Mouse (Mus musculus) heart, postnatal 14 days (tissue): ENCODE measurements around the gene Ift22. TPM values are rescaled to one million over a fixed set of nuclear protein-coding genes. Genes with fewer than 3 reads are reported as not detected.
"Not testable (repeated sequence)": the region's sequence is repeated elsewhere in the genome, so short reads cannot be mapped to it uniquely, and the experiment has no call there.

Experiments
- DNase-seq, 2 experiments: peaks; one replicate each; pipeline ENCODE4 v3.0.0; 2021 to 2022
- intact Hi-C: fragments of 180-260 bp; cut with DNase I; formaldehyde crosslinking; loops from one replicate; pipeline ENCODE4 v1.15.1; 2025
- total RNA-seq, 2 experiments: library from RNA; stranded (reverse); gene quantifications; 2 replicates each; pipeline ENCODE4 v1.2.3; 2021

The Ift22 gene
- total RNA-seq, 2 experiments from 2014 or later: 10.7 to 12.0 TPM

- intact Hi-C loops: no loop called here
- no peak for DNase-seq
These were observed 34.8 kb downstream of the Ift22 start for GRCm38 (mm10) chr5:136942781-136943180.

GRCm38 (mm10) chr5:136943382-136943781, 35.4 kb downstream of the Ift22 start:
- no peak for DNase-seq
- intact Hi-C loops: no loop called here

- no peak for DNase-seq
- intact Hi-C loops: no loop called here
These were observed 37.1 kb downstream of the Ift22 start for GRCm38 (mm10) chr5:136945084-136945483.

GRCm38 (mm10) chr5:136947874-136948273, 39.9 kb downstream of the Ift22 start:
- intact Hi-C loops: no loop called here
- no peak for DNase-seq

GRCm38 (mm10) chr5:136949551-136950336, 41.8 kb downstream of the Ift22 start:
- intact Hi-C loops, DNase-seq: not testable (repeated sequence)

- intact Hi-C loops: no loop called here
- DNase-seq: no peak
These were observed 42.6 kb downstream of the Ift22 start for GRCm38 (mm10) chr5:136950521-136950920.

- DNase-seq: no peak
- intact Hi-C loops: no loop called here
These were observed 44.2 kb downstream of the Ift22 start for GRCm38 (mm10) chr5:136952153-136952552.

GRCm38 (mm10) chr5:136953015-136953414, 45.1 kb downstream of the Ift22 start, which contains the start of gene Fis1:
TSS of gene Fis1 (plus strand) at chr5:136953275.
- intact Hi-C loops: no loop called here
- peak; percentile 97 to 98 for DNase-seq

GRCm38 (mm10) chr5:136953440-136953951, 45.5 kb downstream of the Ift22 start:
- intact Hi-C loops: no loop called here
- DNase-seq: peak; percentile 42 to 46

GRCm38 (mm10) chr5:136955622-136956021, 47.7 kb downstream of the Ift22 start:
- intact Hi-C loops: no loop called here
- DNase-seq: no peak

- intact Hi-C loops: no loop called here
- DNase-seq: no peak
These were observed 49.3 kb downstream of the Ift22 start for GRCm38 (mm10) chr5:136957250-136957649.

GRCm38 (mm10) chr5:136958991-136959605, 51.1 kb downstream of the Ift22 start:
- no peak for DNase-seq
- intact Hi-C loops: no loop called here

GRCm38 (mm10) chr5:136960053-136960452, 52.1 kb downstream of the Ift22 start:
- no peak for DNase-seq
- intact Hi-C loops: loop anchor here (10.0 kb wide), 1 partner anchor 825 kb away; the partner anchor contains the start of genes Mepce and Zcwpw1

- intact Hi-C loops: loop anchor here (10.0 kb wide), 1 partner anchor 823 kb away; the partner anchor contains the start of genes Mepce and Zcwpw1
- no peak for DNase-seq
These were observed 53.5 kb downstream of the Ift22 start for GRCm38 (mm10) chr5:136961334-136961982.

- intact Hi-C loops: loop anchor here (2.0 to 10.0 kb wide), 2 partner anchors 25 to 823 kb away; partner anchors contain the start of genes Mepce, Plod3 and Zcwpw1
- peak; percentile 89 to 91 for DNase-seq
These were observed 54.1 kb downstream of the Ift22 start for GRCm38 (mm10) chr5:136961983-136962461.

- intact Hi-C loops: loop anchor here (2.0 to 10.0 kb wide), 2 partner anchors 24 to 822 kb away; partner anchors contain the start of genes Mepce, Plod3 and Zcwpw1
- peak; percentile 84 to 90 for DNase-seq
These were observed 54.6 kb downstream of the Ift22 start for GRCm38 (mm10) chr5:136962501-136962900.

GRCm38 (mm10) chr5:136962966-136963540, 55.1 kb downstream of the Ift22 start:
- intact Hi-C loops: loop anchor here (2.0 to 10.0 kb wide), 2 partner anchors 24 to 822 kb away; partner anchors contain the start of genes Mepce, Plod3 and Zcwpw1
- no peak for DNase-seq
